Mouse (Mus musculus) urinary bladder, adult 18-20 months (tissue): ENCODE measurements around the gene Ndufa13.

ENCODE experiments used
- DNase-seq, 2 experiments: peaks; one replicate each; pipeline ENCODE4 v3.0.0; 2022; ENCODE audit warnings: low spot score in 2 of 2, mixed read lengths in 2 of 2

Gene Ndufa13

DNA sequence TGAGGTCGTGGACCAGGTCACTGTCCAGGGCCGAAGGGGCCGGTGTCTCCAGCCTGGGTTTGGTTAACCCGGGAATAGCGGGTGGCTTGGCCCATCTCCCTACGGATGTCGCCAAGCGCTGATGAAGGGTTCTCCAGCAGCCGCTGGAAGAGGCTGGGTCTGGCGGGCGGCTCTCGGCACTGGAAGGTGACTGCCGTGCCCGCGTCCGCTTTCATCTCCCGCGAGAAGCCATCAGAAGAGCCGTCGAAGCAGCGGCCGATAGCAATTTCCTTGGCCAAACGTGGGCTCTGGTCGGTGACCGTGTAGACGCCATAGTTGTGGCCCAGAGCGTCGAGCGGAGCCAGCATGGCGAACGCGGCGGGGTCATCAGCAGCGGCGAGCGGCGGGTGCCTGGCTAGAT, 21.5 kb downstream of the Ndufa13 start:
- no peak for DNase-seq

- no peak for DNase-seq
Measured at GRCm38 (mm10) chr8:69879678-69880077, 22.7 kb downstream of the Ndufa13 start.

GRCm38 (mm10) chr8:69877992-69878391, 24.4 kb downstream of the Ndufa13 start:
- no peak for DNase-seq

- DNase-seq = no peak
Measured at GRCm38 (mm10) chr8:69877396-69877795, 25.0 kb downstream of the Ndufa13 start.

DNA sequence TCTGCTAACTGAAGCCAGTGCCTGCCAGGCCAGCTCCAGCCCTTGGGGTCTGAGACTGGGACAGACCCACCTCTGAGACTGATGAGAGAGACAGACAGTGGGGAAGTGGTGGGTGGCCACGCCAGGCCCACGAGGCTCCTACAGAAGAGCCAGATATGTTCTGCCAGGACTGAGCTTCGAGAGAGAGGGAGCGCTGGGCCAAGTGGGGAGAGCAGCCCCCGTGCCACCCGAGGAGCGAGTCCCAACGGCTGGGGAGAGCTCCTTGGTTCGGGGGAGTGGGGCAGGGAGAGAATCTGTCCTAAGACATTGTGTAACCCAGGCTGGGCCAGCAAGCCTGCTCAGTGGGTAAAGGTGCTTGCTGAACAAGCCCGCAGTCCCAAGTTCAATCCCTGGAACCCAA, 25.4 kb downstream of the Ndufa13 start:
- no peak for DNase-seq

DNA sequence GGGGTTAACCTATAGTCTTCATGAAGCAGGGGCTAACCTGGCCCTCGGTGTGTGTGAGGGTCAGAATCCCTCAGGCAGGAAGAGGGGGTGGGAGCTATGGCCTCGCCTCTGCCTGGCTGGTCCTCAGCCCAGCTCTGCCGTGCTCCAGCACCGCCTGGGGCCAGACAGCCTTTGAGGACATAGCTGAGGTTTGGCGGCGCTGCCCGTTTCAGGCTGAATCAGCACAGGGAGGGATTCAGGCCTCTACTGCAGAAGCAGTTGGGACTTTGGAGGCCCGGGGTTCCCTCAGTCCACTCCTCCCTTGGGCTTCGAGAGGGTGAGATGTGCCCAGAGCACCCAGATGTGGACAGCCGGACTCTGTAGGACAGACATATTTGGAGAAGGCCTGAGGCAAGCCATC, 26.3 kb downstream of the Ndufa13 start:
- DNase-seq = no peak

- no peak for DNase-seq
Measured at GRCm38 (mm10) chr8:69874654-69875053, 27.7 kb downstream of the Ndufa13 start.

DNA sequence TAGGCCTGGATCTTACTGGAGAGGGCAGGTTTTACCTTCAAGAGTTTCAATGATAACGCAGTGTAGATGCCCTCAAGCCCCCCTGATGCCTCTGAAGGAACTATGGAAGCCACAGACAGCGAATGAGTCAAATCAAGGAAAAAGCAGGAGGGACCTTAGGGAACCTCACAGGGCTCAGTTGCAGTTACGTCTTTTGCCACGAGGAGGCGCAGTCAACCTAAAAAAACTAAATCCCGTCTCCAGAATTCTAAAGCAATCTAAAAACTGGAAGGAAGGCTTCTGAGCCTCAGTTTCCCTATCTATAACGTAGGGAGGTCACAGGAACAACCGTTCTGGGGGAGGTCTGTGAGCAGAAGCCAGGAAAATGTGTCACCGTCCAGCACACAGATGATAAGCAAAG, 28.2 kb downstream of the Ndufa13 start:
- peak in 1 of 2 experiments; percentile 68 for DNase-seq

DNA sequence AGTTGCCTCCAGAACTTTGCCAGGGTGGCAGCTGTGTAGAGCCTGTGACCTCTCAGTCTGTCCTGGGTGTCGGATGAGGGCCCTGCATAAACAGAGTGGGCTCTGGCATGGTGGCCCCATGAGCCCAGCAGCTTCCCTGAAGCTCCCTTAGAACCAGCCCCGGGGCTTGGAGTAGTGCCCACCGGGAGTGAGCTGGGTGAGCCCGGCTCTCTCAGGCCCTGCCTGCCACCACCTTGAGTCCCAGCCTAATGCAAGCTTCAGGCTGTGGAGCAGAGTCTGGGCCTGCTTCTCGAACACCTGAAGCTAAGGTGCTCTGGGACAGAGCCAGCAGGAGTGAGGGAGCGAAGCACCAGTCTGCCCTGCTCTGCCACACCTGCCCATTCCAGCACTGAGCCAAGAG, 31.5 kb downstream of the Ndufa13 start:
- no peak for DNase-seq

DNA sequence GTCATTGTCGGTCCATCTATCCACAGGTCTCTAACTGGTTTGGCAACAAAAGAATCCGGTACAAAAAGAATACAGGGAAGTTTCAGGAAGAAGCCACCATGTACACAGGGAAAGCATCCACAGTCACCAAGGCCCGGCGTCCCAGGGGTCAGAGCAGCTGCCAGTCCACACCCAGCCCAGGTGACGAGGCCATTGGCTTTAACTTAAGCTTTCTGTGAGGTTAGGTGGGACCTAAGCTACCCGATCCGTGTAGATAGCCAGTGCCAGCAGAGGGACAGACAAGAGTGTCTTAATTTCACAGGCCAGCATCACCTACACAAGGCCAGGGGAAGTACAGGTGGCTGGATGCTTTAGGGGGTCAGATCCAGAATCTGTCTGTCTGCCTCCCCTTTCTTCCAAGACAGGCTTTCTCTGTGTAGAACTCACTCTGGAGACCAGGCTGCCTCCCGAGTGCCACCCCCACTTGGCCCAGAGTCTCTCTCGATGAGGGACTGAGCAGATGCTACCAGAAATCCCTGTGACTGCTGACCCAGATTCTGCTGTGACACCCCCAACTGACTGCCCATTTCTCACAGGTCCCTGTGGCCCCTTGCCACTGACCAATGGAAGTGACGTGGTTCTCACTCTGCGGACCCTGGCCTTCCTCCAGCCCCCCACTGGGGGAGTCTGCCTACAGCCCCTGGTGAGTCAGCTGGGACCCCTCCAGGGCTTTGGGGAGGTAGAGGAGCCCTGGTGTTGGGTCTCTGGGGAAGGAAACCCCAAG, 32.2 kb downstream of the Ndufa13 start:
- DNase-seq = no peak

- no peak for DNase-seq
Measured at GRCm38 (mm10) chr8:69867696-69868326, 34.5 kb downstream of the Ndufa13 start.

- no peak for DNase-seq
Measured at GRCm38 (mm10) chr8:69864180-69864579, 38.2 kb downstream of the Ndufa13 start.

DNA sequence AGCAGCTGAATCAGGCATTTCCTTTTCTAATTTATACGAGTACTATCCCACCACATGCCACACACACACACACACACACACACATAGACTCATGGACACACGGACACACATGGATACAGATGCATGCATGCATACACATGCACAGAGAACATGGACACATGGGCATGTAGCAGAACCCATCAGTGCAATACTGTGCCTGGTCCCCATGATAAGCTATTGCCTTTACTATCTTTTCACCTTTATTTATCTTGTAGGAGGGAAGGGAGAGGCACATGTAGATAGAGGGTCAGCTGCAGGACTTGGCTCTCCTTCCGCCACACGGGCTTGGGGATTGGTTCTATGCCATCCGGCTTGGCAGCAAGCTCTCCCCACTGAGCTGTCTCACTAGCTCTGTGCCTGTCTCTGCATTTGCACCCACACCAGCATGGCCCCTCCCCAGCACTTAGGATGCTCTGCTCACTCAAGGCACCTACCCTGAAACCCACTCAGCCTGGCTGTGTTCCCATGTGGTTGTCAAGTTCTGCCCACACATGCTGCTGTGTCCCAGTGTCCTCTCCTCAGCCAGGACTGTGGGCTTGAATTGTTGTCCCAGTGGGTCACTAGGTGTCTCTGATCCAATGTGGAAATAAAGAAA, 38.9 kb downstream of the Ndufa13 start:
- DNase-seq = no peak

GRCm38 (mm10) chr8:69861251-69861650, 41.1 kb downstream of the Ndufa13 start:
- DNase-seq = no peak

DNA sequence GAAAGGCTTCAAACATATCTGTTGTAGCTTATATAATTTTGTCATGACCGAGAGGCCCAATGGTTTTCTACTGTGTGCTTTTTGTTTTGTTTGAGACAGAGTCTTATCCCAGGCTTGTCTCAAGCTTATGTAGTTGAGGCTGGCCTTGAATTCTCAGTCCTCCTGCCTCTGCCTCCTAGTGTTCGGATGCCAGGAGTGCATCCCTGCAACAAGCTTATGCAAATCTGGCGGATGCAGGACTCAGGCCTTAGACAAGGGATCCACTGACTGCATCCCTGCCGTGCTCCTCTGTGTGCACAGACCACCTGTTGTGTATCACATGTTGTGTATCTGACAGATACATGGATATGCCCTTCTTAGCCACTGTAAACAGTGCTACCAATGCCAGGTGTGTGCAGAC, 41.6 kb downstream of the Ndufa13 start:
- DNase-seq = no peak

DNA sequence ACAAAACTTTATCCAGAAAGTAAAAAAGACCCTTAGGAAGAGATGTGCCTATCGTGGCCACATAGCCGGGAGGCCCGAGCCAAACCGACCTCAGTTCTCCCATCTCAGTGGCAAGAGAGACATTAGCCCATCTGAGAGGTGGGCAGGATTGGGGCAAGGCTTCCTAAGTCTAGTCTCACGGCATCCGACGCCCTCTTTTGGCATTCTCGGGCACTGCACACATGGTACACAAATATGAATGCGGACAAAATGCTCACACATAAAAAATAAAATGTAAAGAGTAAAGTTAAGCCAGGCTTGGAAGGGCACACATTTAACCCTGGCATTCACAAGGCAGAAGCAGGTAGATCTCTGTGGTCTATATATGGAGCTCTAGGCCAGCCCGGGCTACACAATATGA, 48.5 kb downstream of the Ndufa13 start:
- no peak for DNase-seq

- no peak for DNase-seq
Measured at GRCm38 (mm10) chr8:69850926-69851506, 51.3 kb downstream of the Ndufa13 start.

DNA sequence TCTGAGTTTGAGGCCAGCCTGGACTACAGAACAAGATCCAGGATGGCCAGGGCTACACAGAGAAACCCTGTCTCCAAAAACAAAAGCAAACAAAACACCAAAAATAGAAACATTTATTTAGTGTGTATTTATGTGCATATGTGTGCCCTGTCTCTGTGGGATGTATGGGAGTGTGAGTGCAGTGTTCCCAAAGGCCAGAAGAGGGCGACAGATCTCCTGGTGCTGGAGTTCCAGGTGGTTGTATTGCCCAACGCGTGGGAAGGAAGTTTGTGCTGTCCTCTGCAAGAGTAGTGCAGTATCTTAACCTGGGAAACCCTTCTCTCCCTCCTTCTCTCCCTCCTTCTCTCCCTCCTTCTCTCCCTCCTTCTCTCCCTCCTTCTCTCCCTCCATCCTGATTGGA, 52.5 kb downstream of the Ndufa13 start:
- no peak for DNase-seq

GRCm38 (mm10) chr8:69848951-69849350, 53.4 kb downstream of the Ndufa13 start:
- peak; percentile 27 to 68 for DNase-seq

DNA sequence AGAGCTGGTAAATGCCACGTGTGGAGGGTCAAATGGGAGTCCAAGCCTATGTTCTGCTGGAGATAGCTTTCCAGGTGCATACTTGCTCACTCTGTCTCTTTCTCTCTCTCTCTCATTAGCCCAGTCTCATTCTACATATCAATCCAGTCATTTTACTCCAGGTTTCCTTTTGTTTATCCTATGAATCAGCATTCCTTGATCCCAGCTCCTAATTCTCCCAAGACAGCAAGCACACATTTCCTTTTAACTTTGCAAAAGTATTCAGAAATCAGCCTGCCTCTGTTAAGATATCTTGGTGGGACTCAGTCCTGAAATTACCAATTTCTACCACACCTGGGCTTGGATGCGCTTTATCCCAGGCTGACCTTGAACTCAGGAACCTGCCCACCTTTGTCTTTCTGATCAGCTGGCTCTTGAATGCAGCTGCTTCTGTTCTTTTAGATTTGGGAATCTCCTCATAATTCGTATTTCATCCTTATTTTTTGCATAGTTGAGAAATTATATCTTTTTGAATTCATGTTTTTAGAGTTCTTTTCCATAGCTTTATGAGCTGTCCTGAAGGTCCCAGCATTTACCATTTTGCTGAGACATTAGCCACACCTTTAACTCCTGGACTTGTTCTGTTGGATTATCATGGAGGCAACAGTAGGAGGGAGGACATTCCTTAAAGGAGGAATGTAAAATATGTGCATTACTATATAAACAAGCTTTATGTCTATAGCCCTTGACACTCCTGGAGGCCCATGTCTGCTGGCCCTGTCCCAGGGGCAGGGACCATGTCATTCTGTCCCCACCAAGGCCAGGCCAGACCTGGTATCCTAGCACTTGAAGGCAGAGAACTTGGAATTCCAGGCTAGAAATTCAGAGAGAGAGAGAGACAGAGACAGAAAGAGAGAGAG, 54.9 kb downstream of the Ndufa13 start:
- DNase-seq = no peak
